In the genomic region with DNA sequence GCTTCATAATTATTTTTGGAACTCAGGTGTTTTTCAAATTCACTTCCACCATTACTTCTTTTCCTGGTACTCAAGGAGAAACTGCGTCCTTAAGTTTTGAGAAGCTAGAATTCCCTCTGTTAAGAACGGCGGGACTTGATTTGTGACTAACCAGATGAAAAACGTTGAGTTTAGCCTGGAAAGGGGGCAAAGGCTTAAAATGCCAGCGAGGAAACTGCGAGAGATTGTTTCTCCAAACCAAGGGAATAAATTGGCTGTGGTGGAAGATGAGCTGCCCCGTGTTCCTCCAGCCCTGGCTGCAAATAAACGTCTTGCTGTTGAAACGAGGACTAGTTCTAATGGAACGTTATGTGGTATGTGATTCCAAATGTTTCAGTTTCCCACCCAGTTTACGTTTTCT, we compare ENCODE assay signal across 8 mouse cellular contexts. TPM values are rescaled to one million over a fixed set of nuclear protein-coding genes. Genes with fewer than 3 reads are reported as not detected.
DNase-seq lines count a peak whose midpoint lies in the region; ATAC-seq lines count a peak whose summit lies in the region.

No protein-coding gene starts in this region.

- peak overlapping the region; percentile 87 for H3K9ac ChIP-seq in kidney, embryonic 14.5 days (ENCODE audit: low read depth, low read length)
- H3K9ac ChIP-seq in hindbrain, embryonic 12.5 days: peak overlapping the region; percentile 90
- H3K9ac ChIP-seq in midbrain, embryonic 15.5 days: peak overlapping the region; percentile 53; the same call in 1 of the 2 replicates

- no peak overlapping the region for H3K27ac ChIP-seq in kidney, embryonic 14.5 days (ENCODE audit: low read depth, low read length)
- H3K27ac ChIP-seq in hindbrain, embryonic 12.5 days: no peak overlapping the region
- no peak overlapping the region for H3K27ac ChIP-seq in midbrain, embryonic 15.5 days

- H3K36me3 ChIP-seq in kidney, embryonic 14.5 days (ENCODE audit: control insufficient read depth, insufficient read depth, low read length): peaks cover 38% of the 10 kb centered on the region
- H3K36me3 ChIP-seq in hindbrain, embryonic 12.5 days: peaks cover 29% of the 10 kb centered on the region
- H3K36me3 ChIP-seq in midbrain, embryonic 15.5 days (replicated peaks): peaks cover 21% of the 10 kb centered on the region

- peak overlapping the region; percentile 82 for H3K4me2 ChIP-seq in kidney, embryonic 14.5 days (replicated peaks; ENCODE audit: low read depth, low read length)
- H3K4me2 ChIP-seq in hindbrain, embryonic 12.5 days (replicated peaks): peak overlapping the region; percentile 90
- peak overlapping the region; percentile 67 for H3K4me2 ChIP-seq in midbrain, embryonic 15.5 days

- no peak for ATAC-seq in kidney, embryonic 14.5 days (ENCODE audit: low FRiP score, low TSS enrichment)
- no peak for ATAC-seq in hindbrain, embryonic 12.5 days (ENCODE audit: low FRiP score)
- no peak for ATAC-seq in midbrain, embryonic 15.5 days (replicated peaks)

- WGBS in kidney, embryonic 14.5 days: 1% methylated on average over 11 of the region's 11 CpGs
- WGBS in hindbrain, embryonic 12.5 days: 9% methylated on average over 11 of the region's 11 CpGs
- 8% methylated on average over 11 of the region's 11 CpGs for WGBS in midbrain, embryonic 15.5 days

- no peaks in the 10 kb centered on the region for H3K9me3 ChIP-seq in kidney, embryonic 14.5 days (ENCODE audit: control insufficient read depth, low read length)
- H3K9me3 ChIP-seq in hindbrain, embryonic 12.5 days (replicated peaks): no peaks in the 10 kb centered on the region
- no peaks in the 10 kb centered on the region for H3K9me3 ChIP-seq in midbrain, embryonic 15.5 days

- peaks cover 12% of the 10 kb centered on the region for H3K4me1 ChIP-seq in kidney, embryonic 14.5 days (ENCODE audit: control insufficient read depth, insufficient read depth, low read length)
- H3K4me1 ChIP-seq in hindbrain, embryonic 12.5 days: peaks cover 23% of the 10 kb centered on the region
- H3K4me1 ChIP-seq in midbrain, embryonic 15.5 days: peaks cover 35% of the 10 kb centered on the region

- H3K4me3 ChIP-seq in kidney, embryonic 14.5 days (ENCODE audit: low read length): peak overlapping the region; percentile 71
- H3K4me3 ChIP-seq in hindbrain, embryonic 12.5 days: peak overlapping the region; percentile 74
- peak overlapping the region; percentile 99 for H3K4me3 ChIP-seq in midbrain, embryonic 15.5 days

- no peaks in the 10 kb centered on the region for H3K27me3 ChIP-seq in kidney, embryonic 14.5 days (ENCODE audit: control insufficient read depth, insufficient read depth, low read length)
- H3K27me3 ChIP-seq in hindbrain, embryonic 12.5 days: no peaks in the 10 kb centered on the region
- H3K27me3 ChIP-seq in midbrain, embryonic 15.5 days (replicated peaks): no peaks in the 10 kb centered on the region

- DNase-seq in kidney, adult 9 months: no peak
- peak; percentile 29 for DNase-seq in MN1 (ENCODE audit: low spot score)
- no peak for DNase-seq in spleen, postnatal 14 days (ENCODE audit: low spot score in 2 of 2)
- no peak for DNase-seq in ovary, adult 18-20 months (ENCODE audit: low spot score)
- no peak for DNase-seq in adrenal gland, postnatal 25 days

RNA-seq across cellular contexts. Expression of gene 2700049A03Rik, which starts 1.0 kb away (rescaled TPM):
- 13.7 and 19.8 TPM in 2 replicates for polyA plus RNA-seq in kidney, embryonic 14.5 days (2014; fragmentation: Nextera tagmentation; extraction: Ambion mirVana)
- 17.9 and 18.6 TPM in 2 replicates for polyA plus RNA-seq in hindbrain, embryonic 12.5 days (2016; fragmentation: Nextera tagmentation; extraction: Ambion mirVana)
- polyA plus RNA-seq in midbrain, embryonic 15.5 days (2015; fragmentation: Nextera tagmentation; extraction: Ambion mirVana): 12.1 and 13.4 TPM in 2 replicates
- 12.1 and 15.5 TPM in 2 replicates for total RNA-seq in adrenal gland, postnatal 25 days (2021)

RNA-seq across cellular contexts. Expression of gene Timm9, which starts 1.2 kb away (rescaled TPM):
- polyA plus RNA-seq in kidney, embryonic 14.5 days (2014; fragmentation: Nextera tagmentation; extraction: Ambion mirVana): 90.7 and 114 TPM in 2 replicates
- 64.6 and 72.8 TPM in 2 replicates for polyA plus RNA-seq in hindbrain, embryonic 12.5 days (2016; fragmentation: Nextera tagmentation; extraction: Ambion mirVana)
- polyA plus RNA-seq in midbrain, embryonic 15.5 days (2015; fragmentation: Nextera tagmentation; extraction: Ambion mirVana): 98.9 and 101 TPM in 2 replicates
- 46.7 and 51.3 TPM in 2 replicates for total RNA-seq in adrenal gland, postnatal 25 days (2021)

RNA-seq across cellular contexts. Expression of gene Tomm20l, which starts 26.5 kb away (rescaled TPM):
- polyA plus RNA-seq in kidney, embryonic 14.5 days (2014; fragmentation: Nextera tagmentation; extraction: Ambion mirVana): not detected in 2 replicates
- polyA plus RNA-seq in hindbrain, embryonic 12.5 days (2016; fragmentation: Nextera tagmentation; extraction: Ambion mirVana): not detected in 2 replicates
- not detected in 2 replicates for polyA plus RNA-seq in midbrain, embryonic 15.5 days (2015; fragmentation: Nextera tagmentation; extraction: Ambion mirVana)
- 5.6 and 15.2 TPM in 2 replicates for total RNA-seq in adrenal gland, postnatal 25 days (2021)
